Mouse (Mus musculus) lung, postnatal 0 days (tissue): ENCODE measurements around the gene Pfn1.

ENCODE experiments used
- CTCF ChIP-seq: IDR thresholded peaks from 2 replicates; pipeline ENCODE4 v1.5.1; 2016; ENCODE audit warnings: antibody characterized with exemption, mild to moderate bottlenecking
- EP300 ChIP-seq: IDR thresholded peaks from 2 replicates; pipeline ENCODE4 v1.6.1; 2016; ENCODE audit warnings: antibody characterized with exemption, mild to moderate bottlenecking, control low read depth

DNA sequence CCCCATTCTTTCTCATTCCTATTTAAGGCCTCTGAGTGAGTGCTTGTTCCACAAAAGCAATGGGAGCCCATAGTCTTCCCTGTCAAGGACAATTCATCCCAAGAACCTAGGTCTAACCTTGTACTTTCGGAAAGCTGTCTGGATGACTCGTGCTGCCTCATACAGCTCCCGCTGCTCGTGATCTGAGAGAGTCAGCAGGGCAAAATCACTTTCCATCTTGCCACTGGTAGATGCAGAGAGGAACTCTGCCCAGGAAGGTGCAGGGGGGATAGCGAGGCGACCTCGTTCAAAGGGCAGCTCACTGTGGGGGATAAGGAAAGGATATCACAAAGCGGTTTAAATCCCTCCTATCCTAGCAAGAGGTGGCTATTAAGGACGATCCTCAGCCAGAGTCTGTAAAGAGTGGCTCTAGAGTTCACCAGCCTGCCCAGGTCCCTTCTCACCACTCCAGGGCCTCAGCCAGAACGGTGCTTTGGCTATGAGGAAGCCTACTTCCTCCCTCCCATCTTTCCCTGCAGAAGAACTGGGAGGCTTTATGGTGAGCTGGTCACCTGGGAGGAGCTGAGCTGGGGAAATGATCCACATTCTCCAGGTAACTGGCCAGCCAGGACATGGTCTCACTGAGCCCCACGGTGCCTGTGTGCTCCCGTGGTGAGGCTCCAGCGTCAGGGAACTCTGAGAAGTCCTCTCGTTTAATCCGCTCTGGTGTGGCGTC, 17.0 kb upstream of the Pfn1 start:
- TF ChIP-seq EP300 (no peak), CTCF (no peak)
